Mouse (Mus musculus): Measurements from ENCODE around the gene Plac1. TPM values are rescaled to one million over a fixed set of nuclear protein-coding genes. Genes with fewer than 3 reads are reported as not detected.
"Not testable (repeated sequence)": the region's sequence is repeated elsewhere in the genome, so short reads cannot be mapped to it uniquely, and the experiment has no call there.

The Plac1 gene
- total RNA-seq, 2 experiments from 2014 or later = not detected

DNA sequence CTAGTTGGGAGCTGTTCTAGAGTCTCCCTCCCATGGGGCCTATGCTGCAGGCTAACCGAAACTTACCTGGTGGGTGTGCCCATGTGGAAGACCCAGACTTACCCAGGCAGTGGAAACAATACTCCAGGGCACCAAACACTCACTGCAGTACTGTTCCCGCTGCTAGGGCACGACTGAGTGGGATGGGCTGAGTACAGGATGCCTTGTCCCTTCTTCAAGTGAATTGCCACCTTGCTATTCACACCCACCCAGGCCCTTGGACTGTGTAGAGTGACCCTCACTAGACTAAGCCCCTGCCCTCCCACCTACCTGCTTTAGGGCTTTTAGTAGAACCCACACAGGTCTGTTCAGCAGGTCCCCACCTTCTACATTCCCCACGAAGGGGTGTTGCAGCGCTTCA, 186.0 kb downstream of the Plac1 start:
- no peak for DNase-seq
- intact Hi-C loops (cut with DNase I) = no loop called here

DNA sequence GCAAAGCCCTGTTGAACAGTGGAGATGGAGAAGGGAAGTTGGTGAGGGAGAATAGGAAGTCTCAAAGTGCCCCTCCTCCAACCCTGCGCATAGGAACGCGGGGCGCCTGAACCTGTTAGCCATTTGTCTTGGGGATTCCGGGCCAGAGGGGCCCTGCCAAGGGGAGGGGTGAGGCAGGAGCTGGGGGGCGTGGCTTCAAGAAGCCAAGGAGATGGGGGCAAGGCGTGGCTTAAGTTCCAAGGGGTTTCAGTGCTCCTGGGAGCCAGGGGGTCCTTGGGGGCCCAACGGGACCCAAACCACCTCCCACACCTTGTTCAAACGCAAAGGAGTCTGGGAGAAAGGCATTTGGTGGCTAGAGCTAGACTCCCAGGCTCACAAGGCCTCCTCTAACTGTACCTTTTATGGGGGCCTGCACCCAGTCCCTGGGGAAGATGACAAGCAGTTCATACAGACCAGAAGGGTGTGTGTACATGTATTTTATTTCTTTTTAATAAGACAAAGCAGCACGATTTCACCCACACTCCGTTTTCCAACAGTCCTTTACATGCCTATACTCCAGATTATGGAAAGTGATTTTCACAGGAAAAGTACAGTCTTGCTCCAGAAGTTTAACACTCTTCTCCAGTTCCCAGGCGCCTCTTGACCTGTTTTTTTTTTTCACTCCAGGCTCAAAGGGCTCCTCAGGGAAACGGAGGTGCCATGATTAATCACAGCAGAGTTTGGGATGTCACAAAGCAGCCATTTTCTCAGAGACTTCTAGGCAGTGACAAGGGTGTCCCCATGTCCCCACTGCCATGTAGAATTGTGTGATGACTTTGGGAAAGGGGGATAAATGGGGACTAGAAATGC, 187.0 kb downstream of the Plac1 start:
- DNase-seq = no peak
- intact Hi-C loops (cut with DNase I) = no loop called here

DNA sequence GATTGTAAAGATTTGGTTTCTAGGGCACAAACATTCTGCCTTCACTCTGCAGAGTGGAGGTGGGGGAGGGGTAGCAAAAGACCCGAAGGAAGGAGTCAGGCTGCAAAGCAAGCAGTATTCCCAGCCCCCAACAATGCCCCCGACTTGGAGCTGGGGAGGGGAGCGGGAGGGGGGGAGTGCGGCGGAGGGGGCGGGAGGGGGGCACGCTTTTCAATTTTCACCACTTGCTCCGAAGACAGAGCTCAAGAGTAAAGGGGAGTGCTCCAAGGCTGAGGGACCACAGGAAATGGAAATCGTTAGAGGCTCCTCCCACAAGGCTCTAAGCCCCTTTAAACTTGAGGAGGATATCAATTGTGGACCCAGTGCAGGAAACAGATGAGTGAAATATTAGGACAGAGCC, 189.6 kb downstream of the Plac1 start:
- intact Hi-C loops (cut with DNase I) = no loop called here
- no peak for DNase-seq

DNA sequence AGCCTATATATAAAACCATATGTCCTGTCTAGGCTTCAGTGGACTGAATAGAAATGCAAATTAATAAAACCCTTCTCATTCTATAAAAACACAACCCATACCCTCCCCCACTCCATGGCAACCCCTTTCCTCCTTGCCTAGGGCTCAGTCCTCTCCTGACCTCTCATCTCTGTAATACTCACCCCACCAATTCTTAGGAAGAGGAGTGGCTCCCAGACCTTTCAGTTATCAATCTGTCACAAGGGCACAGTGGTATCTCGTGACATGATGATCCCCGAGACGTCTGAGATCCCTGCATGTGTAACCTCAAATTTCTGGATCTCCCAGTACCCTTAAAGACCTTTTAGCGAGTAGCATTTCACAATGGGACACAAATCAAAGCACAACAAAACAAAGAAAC, 190.7 kb downstream of the Plac1 start:
- no peak for DNase-seq
- intact Hi-C loops (cut with DNase I) = no loop called here

DNA sequence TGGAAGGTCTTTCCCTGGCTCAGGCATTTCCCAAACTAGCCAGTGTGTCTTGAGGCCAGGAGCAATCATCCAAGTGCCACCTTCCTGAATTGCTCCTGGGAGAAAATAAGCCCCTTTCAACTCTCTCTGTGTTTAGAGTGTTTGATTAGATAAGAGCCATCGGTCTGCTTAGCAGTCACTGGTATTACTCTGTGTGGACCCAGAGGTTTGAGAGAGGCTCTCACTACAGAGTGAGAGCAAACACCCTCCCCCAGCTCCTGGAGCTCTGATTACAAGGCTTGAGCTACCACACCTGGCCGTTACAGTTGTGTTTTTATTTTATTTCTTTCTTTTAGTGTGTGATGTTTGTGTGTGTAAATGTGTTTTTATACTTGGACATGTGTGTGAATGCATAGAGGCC, 193.0 kb downstream of the Plac1 start:
- DNase-seq = no peak
- intact Hi-C loops (cut with DNase I) = no loop called here

DNA sequence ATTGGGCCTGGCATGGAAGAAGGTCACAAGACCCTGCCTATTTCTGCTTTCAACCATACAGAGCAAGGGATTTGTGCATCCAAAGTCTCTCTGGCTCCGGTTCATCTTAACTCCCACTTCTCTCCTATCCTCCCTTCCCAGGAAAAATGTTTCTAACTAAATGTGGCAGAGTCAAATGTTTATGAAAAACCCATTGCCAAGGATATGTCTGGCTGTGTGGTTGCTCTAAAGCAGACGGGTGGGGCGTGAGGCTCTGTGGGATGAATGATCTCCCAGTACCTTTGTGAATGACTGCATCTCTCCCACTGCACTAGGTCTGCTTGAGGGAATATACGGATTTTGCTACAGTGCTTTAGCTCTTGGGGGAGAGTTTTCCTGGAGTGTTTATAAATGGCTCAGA, 193.9 kb downstream of the Plac1 start:
- intact Hi-C loops (cut with DNase I) = no loop called here
- no peak for DNase-seq

DNA sequence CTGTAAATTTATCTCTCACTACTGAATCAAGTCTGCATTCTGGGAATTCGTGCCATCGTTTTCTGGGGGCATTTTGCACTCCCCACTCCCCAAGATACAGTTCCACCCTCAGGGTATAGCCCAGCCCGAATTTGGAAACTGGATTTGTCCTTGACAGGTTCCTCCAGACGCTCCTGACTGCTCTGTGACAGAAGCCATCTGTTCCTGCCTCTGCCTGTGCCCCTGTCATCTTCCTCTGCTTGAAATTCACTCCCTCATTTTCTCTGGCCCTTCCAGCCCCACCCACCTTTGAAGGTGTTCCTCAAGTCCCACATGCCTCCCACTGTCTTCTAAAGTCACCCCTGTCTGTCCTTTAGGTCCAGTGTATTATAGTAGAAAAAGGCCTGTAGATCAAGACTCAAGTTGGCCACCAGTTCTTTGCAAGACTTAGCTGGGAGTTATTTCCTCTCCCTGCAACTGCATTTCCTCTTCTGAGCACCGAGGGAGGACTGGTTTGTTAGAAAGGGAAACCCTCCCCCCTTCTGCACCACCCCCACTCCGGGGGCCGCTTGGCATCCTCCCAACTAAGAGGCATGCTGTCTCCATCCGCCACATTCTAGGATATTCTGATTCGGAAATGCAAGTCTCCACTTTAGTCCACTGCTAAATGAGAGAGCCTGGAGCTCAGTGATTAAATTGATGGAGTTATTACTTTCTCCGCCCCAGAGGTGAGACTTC, 194.6 kb downstream of the Plac1 start:
- no peak for DNase-seq
- intact Hi-C loops (cut with DNase I) = no loop called here

DNA sequence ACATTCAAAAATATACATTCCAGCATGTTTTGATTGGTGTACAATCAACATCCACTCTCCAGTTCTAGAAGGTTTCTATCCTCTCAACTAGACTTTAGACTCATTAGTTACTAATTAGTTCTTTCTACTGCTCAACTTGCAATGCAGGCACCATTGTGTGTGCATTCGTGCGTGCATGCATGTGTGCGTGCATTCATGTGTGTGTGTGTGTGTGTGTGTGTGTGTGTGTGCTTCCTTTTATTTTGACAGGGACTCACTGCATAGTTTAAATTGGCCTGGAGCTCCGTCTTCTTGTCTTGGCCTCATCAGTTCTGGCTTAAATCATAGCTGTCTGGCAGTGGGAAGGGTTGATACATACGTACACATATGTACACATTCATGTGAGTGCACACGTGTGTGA, 198.9 kb downstream of the Plac1 start:
- intact Hi-C loops (cut with DNase I) = no loop called here
- DNase-seq = no peak

DNA sequence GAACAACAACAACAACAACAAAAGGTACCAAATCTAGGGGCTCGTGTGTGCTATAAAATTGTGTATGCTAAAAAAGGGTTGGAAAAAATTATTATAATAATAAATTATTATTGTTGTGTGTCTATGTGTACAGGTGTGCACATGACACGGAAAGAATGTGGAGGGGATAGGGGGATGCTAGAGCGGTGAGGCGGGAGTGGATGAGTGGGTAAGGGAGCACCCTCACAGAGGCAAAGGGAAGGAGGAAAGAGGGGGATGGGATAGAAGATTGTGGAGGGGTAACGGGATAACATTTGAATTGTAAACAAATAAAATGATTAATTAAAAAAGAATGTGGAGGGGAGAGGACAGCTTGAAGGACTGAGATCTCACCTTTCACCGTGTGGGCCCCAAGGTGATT, 199.8 kb downstream of the Plac1 start:
- intact Hi-C loops (cut with DNase I) = no loop called here
- no peak for DNase-seq

DNA sequence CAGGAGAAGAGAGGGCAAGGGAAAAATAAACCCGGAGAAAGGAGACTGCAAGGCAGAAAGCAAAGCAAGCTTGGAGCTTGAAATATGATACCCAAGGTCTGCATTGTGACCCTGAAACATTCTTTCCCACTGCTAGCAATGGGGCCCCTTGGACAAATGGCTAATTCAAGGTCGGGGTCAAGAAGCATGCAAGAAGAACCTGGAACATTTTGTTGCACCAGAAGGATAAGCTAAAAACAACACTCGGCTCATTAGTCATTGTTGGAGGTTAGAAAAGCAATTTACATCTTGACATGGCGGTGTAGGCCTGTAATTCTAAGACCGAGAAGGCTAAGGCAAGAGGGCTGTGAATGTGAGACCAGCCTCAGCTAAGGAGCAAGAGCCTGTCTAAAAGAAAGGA, 200.3 kb downstream of the Plac1 start:
- no peak for DNase-seq
- intact Hi-C loops (cut with DNase I) = no loop called here

DNA sequence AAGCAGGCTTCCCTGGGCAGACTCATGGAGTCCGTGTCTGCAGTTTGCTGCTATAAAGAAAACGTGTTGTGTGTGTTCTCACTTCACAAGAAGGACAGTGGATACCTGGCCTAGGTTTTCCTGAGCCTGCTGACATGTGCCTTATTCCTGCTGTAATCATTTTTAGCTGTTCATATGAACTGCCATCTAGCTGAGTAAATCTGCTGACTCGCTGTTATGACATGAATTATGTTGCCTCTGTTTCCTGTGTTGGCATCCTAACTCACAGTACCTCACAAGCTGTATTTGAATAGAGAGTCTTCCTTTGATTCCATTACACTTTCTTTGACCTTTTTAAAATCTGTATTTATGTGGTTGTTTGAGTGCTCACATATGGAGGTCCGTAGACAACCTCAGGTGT, 201.7 kb downstream of the Plac1 start:
- intact Hi-C loops (cut with DNase I) = no loop called here
- no peak for DNase-seq

DNA sequence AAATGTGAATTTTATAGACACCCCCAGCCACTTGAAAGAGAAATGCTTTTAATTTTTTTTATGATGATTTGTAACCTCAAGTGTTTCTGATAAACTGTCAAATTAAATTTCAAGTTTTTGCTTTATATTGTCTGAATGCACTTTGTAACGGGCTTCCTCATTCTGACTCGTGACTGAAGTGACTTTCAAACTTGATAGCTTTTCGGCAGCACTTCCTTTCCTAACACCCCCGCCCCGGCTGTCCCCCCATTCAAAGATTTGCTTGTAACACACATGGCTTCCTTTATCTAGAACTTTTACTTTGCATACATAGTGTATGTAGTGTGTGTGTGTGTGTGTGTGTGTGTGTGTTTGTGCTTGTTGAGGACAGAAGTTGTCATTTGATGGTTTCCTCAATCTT, 210.4 kb downstream of the Plac1 start:
- intact Hi-C loops (cut with DNase I) = no loop called here
- no peak for DNase-seq

DNA sequence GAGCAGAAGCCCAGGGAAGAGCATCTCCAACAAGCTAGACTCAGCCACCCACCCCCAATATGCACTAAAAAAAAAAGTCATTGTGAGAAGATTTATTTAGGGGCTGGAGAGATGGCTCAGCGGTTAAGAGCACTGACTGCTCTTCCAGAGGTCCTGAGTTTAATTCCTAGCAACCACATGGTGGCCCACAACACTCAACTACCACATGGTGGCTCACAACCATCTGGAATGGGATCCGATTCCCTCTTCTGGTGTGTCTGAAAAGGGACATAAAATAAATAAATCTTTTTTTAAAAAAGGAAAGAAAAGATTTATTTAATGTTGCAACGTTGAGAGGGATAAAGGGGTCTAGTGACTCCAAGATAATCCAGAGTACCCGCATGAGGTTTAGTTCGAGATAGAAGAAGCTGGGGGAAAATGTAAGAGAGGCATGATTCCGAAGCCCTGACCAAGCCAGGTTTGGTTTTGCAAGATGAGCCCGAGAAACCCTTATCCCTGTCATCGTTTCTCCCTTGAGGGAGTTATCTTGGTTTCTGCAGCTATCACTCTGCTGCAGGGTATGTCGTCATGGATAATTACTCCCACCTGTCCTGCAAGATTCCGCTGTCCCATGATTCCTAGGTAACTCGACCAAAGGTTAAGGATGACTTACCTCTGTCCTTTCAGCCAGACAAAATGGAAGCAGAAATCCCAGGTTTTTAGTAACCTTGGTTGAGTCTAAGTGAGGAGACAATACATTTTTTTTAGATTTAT, 214.3 kb downstream of the Plac1 start:
- DNase-seq = no peak
- intact Hi-C loops (cut with DNase I) = no loop called here

DNA sequence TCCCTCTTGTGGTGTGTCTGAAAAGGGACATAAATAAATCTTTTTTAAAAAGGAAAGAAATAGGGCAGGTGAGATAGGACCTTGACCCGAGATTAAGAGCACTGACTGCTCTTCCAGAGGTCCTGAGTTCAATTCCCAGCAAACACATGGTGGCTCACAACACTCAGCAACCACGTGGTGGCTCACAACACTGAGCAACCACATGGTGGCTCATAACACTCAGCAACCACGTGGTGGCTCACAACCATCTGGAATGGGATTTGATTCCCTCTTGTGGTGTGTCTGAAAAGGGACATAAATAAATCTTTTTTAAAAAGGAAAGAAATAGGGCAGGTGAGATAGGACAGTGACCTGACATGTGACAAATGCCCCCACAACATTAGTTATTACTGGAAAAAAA, 215.6 kb downstream of the Plac1 start:
- DNase-seq = not testable (repeated sequence)

DNA sequence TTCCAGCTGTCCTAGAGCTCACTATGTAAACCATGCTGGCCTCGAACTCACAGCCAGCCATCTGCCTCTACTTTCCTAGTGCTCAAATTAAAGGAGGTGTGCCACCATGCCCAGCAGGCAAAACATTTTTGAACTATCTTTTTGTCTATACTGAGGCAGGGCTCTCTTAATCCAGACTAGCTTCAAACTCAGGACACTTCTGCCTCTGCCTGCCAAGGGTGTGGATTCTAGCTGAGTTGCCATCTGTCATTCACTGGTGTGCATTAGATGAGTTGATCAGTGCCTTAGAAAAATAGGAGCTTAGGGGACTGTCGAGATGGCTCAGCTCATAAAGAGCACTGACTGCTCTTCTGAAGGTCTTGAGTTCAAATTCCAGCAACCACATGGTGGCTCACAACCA, 216.9 kb downstream of the Plac1 start:
- intact Hi-C loops (cut with DNase I) = loop anchor here (5.0 kb wide), 1 partner anchor 229 kb away; no protein-coding TSS in a partner anchor
- DNase-seq = no peak

More for the DNA sequence above, 215.6 kb downstream of the Plac1 start:
- intact Hi-C loops (cut with DNase I) = loop anchor here (5.0 kb wide), 1 partner anchor 228 kb away; no protein-coding TSS in a partner anchor

Small RNAs within 50 kb of the gene (microRNA-seq; reads per million reads assigned to microRNA genes)
- gene Mir322 (16,417 to 22,376 reads per million in 2 experiments), gene Mir351 (896 to 1,045 reads per million in 2 experiments), gene Mir450-1 (11.1 to 21.8 reads per million in 2 experiments), gene Mir450-2 (7.5 to 23.0 reads per million in 2 experiments), gene Mir450b (132 to 171 reads per million in 2 experiments), gene Mir503 (111 to 248 reads per million in 2 experiments), gene Mir542 (526 to 626 reads per million in 2 experiments)

Other genes starting within 250 kb of the Plac1 start
- 1 to 10 TPM; 1.2 to 1.7 TPM for gene Fam122b, start 29.7 kb upstream of the Plac1 start, total RNA-seq (2021)
- not detected for gene Fam122c, start 33.3 kb upstream of the Plac1 start, total RNA-seq (2021)
- 10 to 100 TPM; 57.8 to 61.0 TPM for gene Mospd1, start 130.4 kb upstream of the Plac1 start, total RNA-seq (2021)
- gene Etd, start 194.8 kb upstream of the Plac1 start, total RNA-seq (2021) = not detected